In genomic region chr1:153489132-153489531, GRCm38 (mm10) we compare ENCODE assay signal across 8 mouse cellular contexts. TPM values are rescaled to one million over a fixed set of nuclear protein-coding genes. Genes with fewer than 3 reads are reported as not detected.
A peak's percentile ranks its signal among the peaks of the same experiment; 100 is the strongest.
DNase-seq lines count a peak whose midpoint lies in the region; ATAC-seq and TF ChIP-seq lines count a peak whose summit lies in the region.

No protein-coding gene starts in this region.

- DNase-seq in forebrain, postnatal 0 days = no peak
- peak; percentile 92 for DNase-seq in A20 (ENCODE audit: low read depth, low spot score)
- peak; percentile 52 for DNase-seq in heart, adult 8-10 months (ENCODE audit: low spot score)
- DNase-seq in lung, postnatal 4 days = peak; percentile 49 to 64
- DNase-seq in thymus, postnatal 10 days (ENCODE audit: low spot score in 2 of 2) = peak; percentile 27 to 46
- DNase-seq in ovary, postnatal 36 days (ENCODE audit: low spot score) = no peak

- no peaks in the 10 kb centered on the region for H3K27me3 ChIP-seq in forebrain, postnatal 0 days (ENCODE audit: insufficient read depth, low read length)
- H3K27me3 ChIP-seq in forebrain, embryonic 15.5 days = no peaks in the 10 kb centered on the region
- no peaks in the 10 kb centered on the region for H3K27me3 ChIP-seq in kidney, embryonic 15.5 days

- no peak overlapping the region for H3K4me3 ChIP-seq in forebrain, postnatal 0 days (ENCODE audit: low read depth, low read length)
- no peak overlapping the region for H3K4me3 ChIP-seq in forebrain, embryonic 15.5 days
- no peak overlapping the region for H3K4me3 ChIP-seq in kidney, embryonic 15.5 days (replicated peaks)

- ATAC-seq in forebrain, postnatal 0 days = no peak
- ATAC-seq in forebrain, embryonic 15.5 days (replicated peaks) = no peak
- no peak for ATAC-seq in kidney, embryonic 15.5 days (replicated peaks; ENCODE audit: low FRiP score)

- H3K9ac ChIP-seq in forebrain, postnatal 0 days = no peak overlapping the region
- no peak overlapping the region for H3K9ac ChIP-seq in forebrain, embryonic 15.5 days (replicated peaks)
- no peak overlapping the region for H3K9ac ChIP-seq in kidney, embryonic 15.5 days

- TF ChIP-seq CTCF in forebrain, postnatal 0 days (IDR thresholded peaks at IDR 0.05; ENCODE audit: low read depth) = 0 out of 2 replicates have a peak, but pooled peaks have one; percentile 17

- H3K4me2 ChIP-seq in forebrain, postnatal 0 days (ENCODE audit: low read depth) = no peak overlapping the region
- no peak overlapping the region for H3K4me2 ChIP-seq in forebrain, embryonic 15.5 days (replicated peaks)
- H3K4me2 ChIP-seq in kidney, embryonic 15.5 days = no peak overlapping the region

- H3K36me3 ChIP-seq in forebrain, postnatal 0 days (ENCODE audit: insufficient read depth) = no peaks in the 10 kb centered on the region
- no peaks in the 10 kb centered on the region for H3K36me3 ChIP-seq in forebrain, embryonic 15.5 days
- no peaks in the 10 kb centered on the region for H3K36me3 ChIP-seq in kidney, embryonic 15.5 days

- no peak overlapping the region for H3K27ac ChIP-seq in forebrain, postnatal 0 days (ENCODE audit: low read depth, low read length)
- no peak overlapping the region for H3K27ac ChIP-seq in forebrain, embryonic 15.5 days (replicated peaks)
- no peak overlapping the region for H3K27ac ChIP-seq in kidney, embryonic 15.5 days

- H3K4me1 ChIP-seq in forebrain, postnatal 0 days (ENCODE audit: insufficient read depth) = peaks cover 17% of the 10 kb centered on the region; the same call in 1 of the 2 replicates
- H3K4me1 ChIP-seq in forebrain, embryonic 15.5 days = peaks cover 25% of the 10 kb centered on the region
- H3K4me1 ChIP-seq in kidney, embryonic 15.5 days = peaks cover 24% of the 10 kb centered on the region

- H3K9me3 ChIP-seq in forebrain, postnatal 0 days (ENCODE audit: low read length) = no peaks in the 10 kb centered on the region
- no peaks in the 10 kb centered on the region for H3K9me3 ChIP-seq in forebrain, embryonic 15.5 days
- H3K9me3 ChIP-seq in kidney, embryonic 15.5 days (replicated peaks) = no peaks in the 10 kb centered on the region

- WGBS in forebrain, postnatal 0 days = 51% methylated on average over 7 of the region's 7 CpGs
- 51% methylated on average over 7 of the region's 7 CpGs for WGBS in forebrain, embryonic 15.5 days
- WGBS in kidney, embryonic 15.5 days = 56% methylated on average over 7 of the region's 7 CpGs

RNA-seq across cellular contexts. Expression of gene Dhx9, which starts 1.7 kb away (rescaled TPM):
- total RNA-seq in forebrain, postnatal 0 days (2014; rRNA removed) = 95.4 and 109 TPM in 2 replicates
- 25.0 and 32.0 TPM in 2 replicates for polyA plus RNA-seq in forebrain, postnatal 0 days (2015; fragmentation: Nextera tagmentation; extraction: Ambion mirVana)
- 37.4 and 39.1 TPM in 2 replicates for polyA plus RNA-seq in forebrain, embryonic 15.5 days (2015; fragmentation: Nextera tagmentation; extraction: Ambion mirVana)
- 10 to 100 TPM; 35.5 to 42.1 (median 38.2) TPM for total RNA-seq in heart, adult 8-10 months (2022)
- 37.3 and 39.6 TPM in 2 replicates for polyA plus RNA-seq in kidney, embryonic 15.5 days (2015; fragmentation: Nextera tagmentation; extraction: Ambion mirVana)

Comparison
In these comparisons a context has a peak if more than half of its experiments do, and no peak if none do; other contexts are left out.
1. DNase-seq: peak in A20 (single experiment), heart, adult 8-10 months (single experiment), lung, postnatal 4 days (2 of 2) and thymus, postnatal 10 days (2 of 2); none in forebrain, postnatal 0 days (single experiment) and ovary, postnatal 36 days (single experiment).